Mouse (Mus musculus): ENCODE measurements around the gene Adarb2. TPM values are rescaled to one million over a fixed set of nuclear protein-coding genes. Genes with fewer than 3 reads are reported as not detected.

Adarb2 gene
- polyA plus RNA-seq, 1 experiment: not detected

- H3K4me1 ChIP-seq (ENCODE audit: control insufficient read depth, insufficient read depth, low read length): no peaks in the 10 kb centered on the region
- TF ChIP-seq CTCF (IDR thresholded peaks at IDR 0.05; ENCODE audit: borderline replicate concordance, insufficient read depth, low read length) (no peak), POLR2A (IDR thresholded peaks at IDR 0.05; ENCODE audit: low read depth, low read length) (no peak)
- H3K4me3 ChIP-seq (ENCODE audit: insufficient read depth, low read length): no peak overlapping the region
These were observed 546.8 kb downstream of the Adarb2 start for GRCm38 (mm10) chr13:8749451-8749850.

GRCm38 (mm10) chr13:8760940-8761339, 558.3 kb downstream of the Adarb2 start:
- TF ChIP-seq POLR2A (IDR thresholded peaks at IDR 0.05; ENCODE audit: low read depth, low read length) (no peak), CTCF (IDR thresholded peaks at IDR 0.05; ENCODE audit: borderline replicate concordance, insufficient read depth, low read length) (no peak)
- H3K4me3 ChIP-seq (ENCODE audit: insufficient read depth, low read length): no peak overlapping the region

More at GRCm38 (mm10) chr13:8749451-8749850, 546.8 kb downstream of the Adarb2 start:
- no peak overlapping the region for H3K27ac ChIP-seq (ENCODE audit: insufficient read depth, low read length)

GRCm38 (mm10) chr13:8769654-8770227, 567.1 kb downstream of the Adarb2 start:
- no peak overlapping the region for H3K27ac ChIP-seq (ENCODE audit: insufficient read depth, low read length)
- TF ChIP-seq POLR2A (IDR thresholded peaks at IDR 0.05; ENCODE audit: low read depth, low read length): no peak
- TF ChIP-seq CTCF (IDR thresholded peaks at IDR 0.05; ENCODE audit: borderline replicate concordance, insufficient read depth, low read length): no peak
- no peaks in the 10 kb centered on the region for H3K4me1 ChIP-seq (ENCODE audit: control insufficient read depth, insufficient read depth, low read length)
- H3K4me3 ChIP-seq (ENCODE audit: insufficient read depth, low read length): no peak overlapping the region

More at GRCm38 (mm10) chr13:8760940-8761339, 558.3 kb downstream of the Adarb2 start:
- no peak overlapping the region for H3K27ac ChIP-seq (ENCODE audit: insufficient read depth, low read length)
- no peaks in the 10 kb centered on the region for H3K4me1 ChIP-seq (ENCODE audit: control insufficient read depth, insufficient read depth, low read length)

- TF ChIP-seq CTCF (IDR thresholded peaks at IDR 0.05; ENCODE audit: borderline replicate concordance, insufficient read depth, low read length) (no peak), POLR2A (IDR thresholded peaks at IDR 0.05; ENCODE audit: low read depth, low read length) (no peak)
- Histone ChIP-seq H3K27ac (ENCODE audit: insufficient read depth, low read length) (no peak overlapping the region), H3K4me3 (ENCODE audit: insufficient read depth, low read length) (no peak overlapping the region), H3K4me1 (ENCODE audit: control insufficient read depth, insufficient read depth, low read length) (no peaks in the 10 kb centered on the region)
These were observed 568.0 kb downstream of the Adarb2 start for GRCm38 (mm10) chr13:8770616-8771015.

GRCm38 (mm10) chr13:8780441-8780840, 577.8 kb downstream of the Adarb2 start:
- H3K4me1 ChIP-seq (ENCODE audit: control insufficient read depth, insufficient read depth, low read length): no peaks in the 10 kb centered on the region
- TF ChIP-seq CTCF (IDR thresholded peaks at IDR 0.05; ENCODE audit: borderline replicate concordance, insufficient read depth, low read length) (no peak), POLR2A (IDR thresholded peaks at IDR 0.05; ENCODE audit: low read depth, low read length) (no peak)
- no peak overlapping the region for H3K27ac ChIP-seq (ENCODE audit: insufficient read depth, low read length)
- H3K4me3 ChIP-seq (ENCODE audit: insufficient read depth, low read length): no peak overlapping the region

- Histone ChIP-seq H3K4me3 (ENCODE audit: insufficient read depth, low read length) (no peak overlapping the region), H3K27ac (ENCODE audit: insufficient read depth, low read length) (no peak overlapping the region), H3K4me1 (ENCODE audit: control insufficient read depth, insufficient read depth, low read length) (no peaks in the 10 kb centered on the region)
- TF ChIP-seq POLR2A (IDR thresholded peaks at IDR 0.05; ENCODE audit: low read depth, low read length) (no peak), CTCF (IDR thresholded peaks at IDR 0.05; ENCODE audit: borderline replicate concordance, insufficient read depth, low read length) (no peak)
These were observed 580.0 kb downstream of the Adarb2 start for GRCm38 (mm10) chr13:8782636-8783035.

- no peak overlapping the region for H3K27ac ChIP-seq (ENCODE audit: insufficient read depth, low read length)
- TF ChIP-seq CTCF (IDR thresholded peaks at IDR 0.05; ENCODE audit: borderline replicate concordance, insufficient read depth, low read length) (no peak), POLR2A (IDR thresholded peaks at IDR 0.05; ENCODE audit: low read depth, low read length) (no peak)
- H3K4me1 ChIP-seq (ENCODE audit: control insufficient read depth, insufficient read depth, low read length): no peaks in the 10 kb centered on the region
- H3K4me3 ChIP-seq (ENCODE audit: insufficient read depth, low read length): no peak overlapping the region
These were observed 581.1 kb downstream of the Adarb2 start for GRCm38 (mm10) chr13:8783686-8784307.

- TF ChIP-seq CTCF (IDR thresholded peaks at IDR 0.05; ENCODE audit: borderline replicate concordance, insufficient read depth, low read length) (no peak), POLR2A (IDR thresholded peaks at IDR 0.05; ENCODE audit: low read depth, low read length) (no peak)
- H3K4me3 ChIP-seq (ENCODE audit: insufficient read depth, low read length): no peak overlapping the region
These were observed 581.8 kb downstream of the Adarb2 start for GRCm38 (mm10) chr13:8784308-8785061.

GRCm38 (mm10) chr13:8785185-8785584, 582.5 kb downstream of the Adarb2 start:
- Histone ChIP-seq H3K4me3 (ENCODE audit: insufficient read depth, low read length) (no peak overlapping the region), H3K27ac (ENCODE audit: insufficient read depth, low read length) (no peak overlapping the region), H3K4me1 (ENCODE audit: control insufficient read depth, insufficient read depth, low read length) (no peaks in the 10 kb centered on the region)
- no peak for TF ChIP-seq POLR2A (IDR thresholded peaks at IDR 0.05; ENCODE audit: low read depth, low read length)
- peak; percentile 48; the same call in 1 of the 2 replicates for TF ChIP-seq CTCF (IDR thresholded peaks at IDR 0.05; ENCODE audit: borderline replicate concordance, insufficient read depth, low read length)

More at GRCm38 (mm10) chr13:8784308-8785061, 581.8 kb downstream of the Adarb2 start:
- Histone ChIP-seq H3K4me1 (ENCODE audit: control insufficient read depth, insufficient read depth, low read length) (no peaks in the 10 kb centered on the region), H3K27ac (ENCODE audit: insufficient read depth, low read length) (no peak overlapping the region)

GRCm38 (mm10) chr13:8793217-8793616, 590.6 kb downstream of the Adarb2 start:
- H3K27ac ChIP-seq (ENCODE audit: insufficient read depth, low read length): no peak overlapping the region
- TF ChIP-seq POLR2A (IDR thresholded peaks at IDR 0.05; ENCODE audit: low read depth, low read length) (no peak), CTCF (IDR thresholded peaks at IDR 0.05; ENCODE audit: borderline replicate concordance, insufficient read depth, low read length) (no peak)
- no peaks in the 10 kb centered on the region for H3K4me1 ChIP-seq (ENCODE audit: control insufficient read depth, insufficient read depth, low read length)
- H3K4me3 ChIP-seq (ENCODE audit: insufficient read depth, low read length): no peak overlapping the region

Measured in embryonic fibroblast, embryonic 13.5 days (primary cell).